Mouse (Mus musculus) right cerebral cortex, postnatal 25 days (tissue): ENCODE results near the gene Tsga13.

Source experiments
- DNase-seq: peaks from one replicate; pipeline ENCODE4 v3.0.0; 2022

The Tsga13 gene

DNA sequence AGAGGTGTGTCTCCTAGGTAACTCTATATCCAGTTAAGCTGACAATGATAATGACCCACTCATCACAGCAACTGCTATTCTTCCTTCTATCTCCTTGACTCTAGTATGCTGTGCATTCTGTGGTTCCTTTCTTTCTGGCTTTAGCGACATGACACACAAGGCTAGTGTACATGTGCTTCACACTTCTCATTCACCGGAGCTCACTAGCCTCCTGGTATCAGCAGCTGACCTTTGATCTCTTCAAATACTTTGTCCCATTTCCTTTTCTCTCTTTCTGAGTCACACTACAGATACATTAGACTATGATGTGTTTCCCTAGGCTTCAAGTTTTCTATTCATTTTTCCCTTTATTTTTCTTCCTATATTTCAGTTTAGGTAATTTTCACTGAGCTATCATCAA is 60.2 kb downstream of the Tsga13 start:
- no peak for DNase-seq

DNA sequence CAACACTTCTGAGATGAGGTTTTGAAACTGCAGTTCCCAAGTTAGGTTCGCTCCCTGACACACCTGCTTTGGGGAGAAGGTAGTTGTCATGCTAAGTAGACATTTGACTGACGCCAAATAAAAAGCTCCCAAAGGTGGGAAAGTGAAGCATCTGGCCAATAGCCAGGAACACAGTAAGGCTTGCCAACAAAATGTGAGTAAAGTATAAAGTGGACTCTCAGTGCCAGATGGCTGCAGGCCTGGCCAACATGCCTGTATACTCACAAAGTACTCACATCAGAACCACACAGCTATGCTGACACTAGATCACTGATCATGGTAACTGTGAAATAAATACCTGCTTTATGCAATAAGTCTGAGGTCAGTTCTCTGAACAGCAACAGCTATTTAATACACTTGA is 65.6 kb downstream of the Tsga13 start:
- DNase-seq, result no peak
